Mouse (Mus musculus): Measurements from ENCODE around the gene Patl2. TPM values are rescaled to one million over a fixed set of nuclear protein-coding genes. Genes with fewer than 3 reads are reported as not detected.

The Patl2 gene
- total and polyA plus RNA-seq, 2 experiments from 2014 or later = 0.06 to 0.16 TPM

- Histone ChIP-seq H3K27me3 (ENCODE audit: insufficient read depth, low read length) (no peaks in the 10 kb centered on the region), H3K9me3 (ENCODE audit: low read length) (no peaks in the 10 kb centered on the region), H3K9ac (replicated peaks; ENCODE audit: low read length, poor library complexity, severe bottlenecking) (no peak overlapping the region), H3K36me3 (ENCODE audit: insufficient read depth, low read length) (no peaks in the 10 kb centered on the region), H3K27ac (ENCODE audit: low read depth, low read length) (no peak overlapping the region), H3K4me2 (ENCODE audit: low read depth, low read length, poor library complexity, severe bottlenecking) (no peak overlapping the region), H3K4me3 (ENCODE audit: low read depth, low read length) (no peak overlapping the region), H3K4me1 (ENCODE audit: insufficient read depth, low read length) (no peaks in the 10 kb centered on the region)
- DNase-seq (ENCODE audit: low spot score) (no peak), ATAC-seq (ENCODE audit: low FRiP score) (no peak)
- no peak for TF ChIP-seq CTCF (IDR thresholded peaks at IDR 0.05)
- WGBS = 86% methylated on average over 3 of the region's 3 CpGs
Observed at GRCm38 (mm10) chr2:122152850-122153249, 33.1 kb downstream of the Patl2 start.

DNA sequence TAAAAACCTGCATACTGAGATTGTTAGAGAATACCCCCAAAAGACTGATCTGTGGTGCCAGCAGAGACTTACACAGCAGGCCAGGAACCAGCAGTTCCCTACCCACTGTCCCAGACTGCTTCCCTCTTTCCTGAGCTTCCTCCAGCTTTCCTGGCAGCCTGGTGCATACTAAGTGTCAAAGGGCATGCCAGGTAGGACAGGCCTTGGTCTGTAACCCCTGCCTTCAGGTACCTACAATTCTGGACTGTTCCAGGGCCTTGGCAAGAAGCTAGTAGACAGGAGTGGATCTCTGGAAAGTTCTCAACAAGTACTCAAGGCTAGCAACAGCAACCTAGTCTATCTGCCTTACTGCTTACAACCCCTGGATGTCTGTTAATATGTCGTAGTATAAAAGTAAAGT is 34.8 kb downstream of the Patl2 start:
- no peak overlapping the region for H3K4me2 ChIP-seq (ENCODE audit: low read depth, low read length, poor library complexity, severe bottlenecking)
- DNase-seq (ENCODE audit: low spot score) = no peak
- WGBS = 97% methylated on average over 1 of the region's 1 CpGs
- H3K27me3 ChIP-seq (ENCODE audit: insufficient read depth, low read length) = no peaks in the 10 kb centered on the region
- H3K27ac ChIP-seq (ENCODE audit: low read depth, low read length) = no peak overlapping the region
- no peaks in the 10 kb centered on the region for H3K36me3 ChIP-seq (ENCODE audit: insufficient read depth, low read length)
- no peak for TF ChIP-seq CTCF (IDR thresholded peaks at IDR 0.05)
- H3K9me3 ChIP-seq (ENCODE audit: low read length) = no peaks in the 10 kb centered on the region
- no peaks in the 10 kb centered on the region for H3K4me1 ChIP-seq (ENCODE audit: insufficient read depth, low read length)
- no peak overlapping the region for H3K4me3 ChIP-seq (ENCODE audit: low read depth, low read length)
- H3K9ac ChIP-seq (replicated peaks; ENCODE audit: low read length, poor library complexity, severe bottlenecking) = no peak overlapping the region
- ATAC-seq (ENCODE audit: low FRiP score) = no peak

DNA sequence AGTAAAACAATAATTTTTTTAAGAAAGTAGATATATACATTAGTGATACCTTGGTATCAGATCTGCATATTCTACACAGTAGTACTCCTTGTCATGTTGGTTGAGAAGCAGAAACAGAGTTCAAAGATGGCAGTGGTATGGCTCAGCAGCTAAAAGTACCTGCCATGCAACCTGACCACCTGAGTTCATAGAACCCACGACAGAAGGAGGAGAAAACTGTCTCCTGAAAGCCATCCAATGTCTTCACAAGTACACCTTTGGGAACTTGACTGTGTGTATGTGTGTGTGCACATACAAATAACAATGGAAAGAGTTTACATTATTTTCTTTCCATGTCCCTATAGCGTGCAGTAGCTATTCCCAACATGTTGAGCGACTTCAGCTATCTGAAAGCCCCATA is 36.3 kb downstream of the Patl2 start:
- TF ChIP-seq CTCF (IDR thresholded peaks at IDR 0.05) = no peak
- 82% methylated on average over 3 of the region's 3 CpGs for WGBS
- H3K9ac ChIP-seq (replicated peaks; ENCODE audit: low read length, poor library complexity, severe bottlenecking) = no peak overlapping the region
- no peaks in the 10 kb centered on the region for H3K4me1 ChIP-seq (ENCODE audit: insufficient read depth, low read length)
- no peak overlapping the region for H3K4me3 ChIP-seq (ENCODE audit: low read depth, low read length)
- no peaks in the 10 kb centered on the region for H3K27me3 ChIP-seq (ENCODE audit: insufficient read depth, low read length)
- no peak overlapping the region for H3K27ac ChIP-seq (ENCODE audit: low read depth, low read length)
- DNase-seq (ENCODE audit: low spot score) = no peak
- ATAC-seq (ENCODE audit: low FRiP score) = no peak
- H3K9me3 ChIP-seq (ENCODE audit: low read length) = no peaks in the 10 kb centered on the region
- H3K36me3 ChIP-seq (ENCODE audit: insufficient read depth, low read length) = no peaks in the 10 kb centered on the region
- H3K4me2 ChIP-seq (ENCODE audit: low read depth, low read length, poor library complexity, severe bottlenecking) = no peak overlapping the region

DNA sequence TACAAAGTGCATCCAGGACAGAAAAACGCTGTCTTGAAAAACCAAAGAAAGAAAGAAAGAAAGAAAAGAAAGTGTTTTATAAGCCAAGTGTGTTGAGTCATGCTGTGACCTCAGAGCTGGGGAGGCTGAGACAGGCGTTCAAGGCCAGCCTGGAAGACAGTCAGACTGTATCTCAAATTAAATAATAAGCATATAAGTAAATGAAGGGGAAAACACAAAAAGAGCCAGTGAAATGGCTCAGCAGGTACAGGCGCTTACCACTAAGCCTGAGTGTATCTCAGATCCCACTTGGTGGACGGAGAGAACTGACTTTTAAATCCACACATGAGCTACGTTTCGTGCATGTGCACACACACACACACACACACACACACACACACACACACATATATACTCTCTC is 36.7 kb downstream of the Patl2 start:
- no peak overlapping the region for H3K27ac ChIP-seq (ENCODE audit: low read depth, low read length)

GRCm38 (mm10) chr2:122148242-122148917 is 37.6 kb downstream of the Patl2 start:
- peak overlapping the region; percentile 70 for H3K4me3 ChIP-seq (ENCODE audit: low read depth, low read length)
- H3K36me3 ChIP-seq (ENCODE audit: insufficient read depth, low read length) = no peaks in the 10 kb centered on the region
- DNase-seq (ENCODE audit: low spot score) = peak; percentile 17
- ATAC-seq (ENCODE audit: low FRiP score) = no peak
- H3K4me2 ChIP-seq (ENCODE audit: low read depth, low read length, poor library complexity, severe bottlenecking) = peak overlapping the region; percentile 89
- H3K4me1 ChIP-seq (ENCODE audit: insufficient read depth, low read length) = no peaks in the 10 kb centered on the region
- H3K9me3 ChIP-seq (ENCODE audit: low read length) = no peaks in the 10 kb centered on the region
- no peak overlapping the region for H3K27ac ChIP-seq (ENCODE audit: low read depth, low read length)
- H3K27me3 ChIP-seq (ENCODE audit: insufficient read depth, low read length) = no peaks in the 10 kb centered on the region
- no peak for TF ChIP-seq CTCF (IDR thresholded peaks at IDR 0.05)
- 34% methylated on average over 18 of the region's 18 CpGs for WGBS
- peak overlapping the region; percentile 64 for H3K9ac ChIP-seq (replicated peaks; ENCODE audit: low read length, poor library complexity, severe bottlenecking)

More for the DNA sequence above, 36.7 kb downstream of the Patl2 start:
- Histone ChIP-seq H3K36me3 (ENCODE audit: insufficient read depth, low read length) (no peaks in the 10 kb centered on the region), H3K9me3 (ENCODE audit: low read length) (no peaks in the 10 kb centered on the region), H3K4me1 (ENCODE audit: insufficient read depth, low read length) (no peaks in the 10 kb centered on the region), H3K4me2 (ENCODE audit: low read depth, low read length, poor library complexity, severe bottlenecking) (no peak overlapping the region), H3K4me3 (ENCODE audit: low read depth, low read length) (no peak overlapping the region), H3K9ac (replicated peaks; ENCODE audit: low read length, poor library complexity, severe bottlenecking) (no peak overlapping the region), H3K27me3 (ENCODE audit: insufficient read depth, low read length) (no peaks in the 10 kb centered on the region)
- 93% methylated on average over 6 of the region's 6 CpGs for WGBS
- ATAC-seq (ENCODE audit: low FRiP score) (no peak), DNase-seq (ENCODE audit: low spot score) (no peak)
- TF ChIP-seq CTCF (IDR thresholded peaks at IDR 0.05) = no peak

GRCm38 (mm10) chr2:122147508-122148241 is 38.3 kb downstream of the Patl2 start, which contains the start of gene B2m:
B2m (plus strand) TSS chr2:122147686.
- ATAC-seq (ENCODE audit: low FRiP score) (peak; percentile 98), DNase-seq (ENCODE audit: low spot score) (peak; percentile 97)
- H3K36me3 ChIP-seq (ENCODE audit: insufficient read depth, low read length) = no peaks in the 10 kb centered on the region
- H3K27me3 ChIP-seq (ENCODE audit: insufficient read depth, low read length) = no peaks in the 10 kb centered on the region
- H3K4me2 ChIP-seq (ENCODE audit: low read depth, low read length, poor library complexity, severe bottlenecking) = peak within 1 kb of the TSS; percentile 89
- under 1% methylated on average over 40 of the region's 40 CpGs for WGBS
- TF ChIP-seq CTCF (IDR thresholded peaks at IDR 0.05) = no peak
- peak within 1 kb of the TSS; percentile 64 for H3K9ac ChIP-seq (replicated peaks; ENCODE audit: low read length, poor library complexity, severe bottlenecking)
- H3K4me1 ChIP-seq (ENCODE audit: insufficient read depth, low read length) = no peaks in the 10 kb centered on the region
- H3K4me3 ChIP-seq (ENCODE audit: low read depth, low read length) = peak within 1 kb of the TSS; percentile 70
- H3K9me3 ChIP-seq (ENCODE audit: low read length) = no peaks in the 10 kb centered on the region
- H3K27ac ChIP-seq (ENCODE audit: low read depth, low read length) = no peak within 1 kb of the TSS

All from midbrain, postnatal 0 days (tissue).